Mouse (Mus musculus): ENCODE results near the gene Arhgap42.

GRCm38 (mm10) chr9:9001170-9001569, 237.7 kb downstream of the Arhgap42 start:
- no peak for TF ChIP-seq HCFC1 (IDR thresholded peaks at IDR 0.05; ENCODE audit: borderline replicate concordance, insufficient read depth, low read length)
- TF ChIP-seq ZC3H11A (IDR thresholded peaks at IDR 0.05; ENCODE audit: borderline replicate concordance, low read depth, low read length): no peak
- TF ChIP-seq CHD2 (IDR thresholded peaks at IDR 0.05; ENCODE audit: low read depth, low read length): no peak
- TF ChIP-seq MAFK (IDR thresholded peaks at IDR 0.05; ENCODE audit: insufficient read depth, low read depth, low read length): no peak
- TF ChIP-seq ZNF384 (IDR thresholded peaks at IDR 0.05; ENCODE audit: low read depth, low read length): no peak
